Mouse (Mus musculus): ENCODE results near the gene Nudt19.
"Not testable (repeated sequence)": the region's sequence is repeated elsewhere in the genome, so short reads cannot be mapped to it uniquely, and the experiment has no call there.

The Nudt19 gene

GRCm38 (mm10) chr7:35556205-35556603, at the start of gene Nudt19:
Nudt19 (minus strand) TSS chr7:35556304.
- no peak for DNase-seq

GRCm38 (mm10) chr7:35602766-35603165, 46.7 kb upstream of the Nudt19 start:
- DNase-seq: no peak

- no peak for DNase-seq
Observed at GRCm38 (mm10) chr7:35601106-35601505, 45.0 kb upstream of the Nudt19 start.

- no peak for DNase-seq
Observed at GRCm38 (mm10) chr7:35600031-35600430, 43.9 kb upstream of the Nudt19 start.

- no peak for DNase-seq
Observed at GRCm38 (mm10) chr7:35599492-35599891, 43.4 kb upstream of the Nudt19 start.

- DNase-seq: no peak
Observed at GRCm38 (mm10) chr7:35594311-35594710, 38.2 kb upstream of the Nudt19 start.

- DNase-seq: no peak
Observed at GRCm38 (mm10) chr7:35590731-35591191, 34.7 kb upstream of the Nudt19 start.

- DNase-seq: no peak
Observed at GRCm38 (mm10) chr7:35589485-35589884, 33.4 kb upstream of the Nudt19 start.

GRCm38 (mm10) chr7:35588680-35589428, 32.8 kb upstream of the Nudt19 start:
- no peak for DNase-seq

GRCm38 (mm10) chr7:35587728-35588127, 31.6 kb upstream of the Nudt19 start:
- no peak for DNase-seq

GRCm38 (mm10) chr7:35586906-35587445, 30.9 kb upstream of the Nudt19 start:
- DNase-seq: no peak

- peak; percentile 91 to 96 for DNase-seq
Observed at GRCm38 (mm10) chr7:35586055-35586905, 30.2 kb upstream of the Nudt19 start, which contains the start of gene Ankrd27. Ankrd27 (plus strand) TSS chr7:35586244.

- peak in 1 of 2 experiments; percentile 18 for DNase-seq
Observed at GRCm38 (mm10) chr7:35585191-35586054, 29.3 kb upstream of the Nudt19 start, which contains the start of gene Rgs9bp. Rgs9bp (minus strand) TSS chr7:35585582.

GRCm38 (mm10) chr7:35584786-35585190, 28.7 kb upstream of the Nudt19 start:
- no peak for DNase-seq

- peak in 1 of 2 experiments; percentile 4 for DNase-seq
Observed at GRCm38 (mm10) chr7:35584068-35584785, 28.1 kb upstream of the Nudt19 start.

- DNase-seq: no peak
Observed at GRCm38 (mm10) chr7:35583476-35584025, 27.4 kb upstream of the Nudt19 start.

- DNase-seq: no peak
Observed at GRCm38 (mm10) chr7:35582719-35583118, 26.6 kb upstream of the Nudt19 start.

GRCm38 (mm10) chr7:35579849-35580248, 23.7 kb upstream of the Nudt19 start:
- DNase-seq: peak; percentile 23 to 26

GRCm38 (mm10) chr7:35570883-35571282, 14.8 kb upstream of the Nudt19 start:
- DNase-seq: not testable (repeated sequence)

GRCm38 (mm10) chr7:35569724-35570123, 13.6 kb upstream of the Nudt19 start:
- DNase-seq: not testable (repeated sequence)

- not testable (repeated sequence) for DNase-seq
Observed at GRCm38 (mm10) chr7:35565965-35566364, 9.9 kb upstream of the Nudt19 start.
